Mouse (Mus musculus): ENCODE measurements around the gene Mrgpra1.

GRCm38 (mm10) chr7:47318299-47318698 lies 35.7 kb downstream of the Mrgpra1 start:
- TF ChIP-seq CTCF (IDR thresholded peaks at IDR 0.05; ENCODE audit: low read depth, low read length) (no peak), POLR2A (IDR thresholded peaks at IDR 0.05; ENCODE audit: borderline replicate concordance, low read depth, low read length) (no peak)

All from bone marrow macrophage, adult 2 months (primary cell).